Mouse (Mus musculus) limb, embryonic 13.5 days (tissue): Measurements from ENCODE around the gene Nlk. TPM values are rescaled to one million over a fixed set of nuclear protein-coding genes. Genes with fewer than 3 reads are reported as not detected.

ENCODE experiments used
- ATAC-seq: fragments of 200-750 bp; cut with Nextera tagmentation; 2 replicates; pipeline ENCODE4 v1.8.0; 2017; ENCODE audit warnings: low read depth, moderate number of reproducible peaks, moderate TSS enrichment; ENCODE audit not compliant: low FRiP score
- H3K27ac ChIP-seq: fragments of 300-500 bp; sonication (generic); 2 replicates; pipeline ENCODE4 v1.5.1; 2015; ENCODE audit warnings: inconsistent platforms, mild to moderate bottlenecking, moderate library complexity
- H3K27me3 ChIP-seq: fragments of 300-500 bp; sonication (generic); 2 replicates; pipeline ENCODE4 v1.6.1; 2015; ENCODE audit warnings: mild to moderate bottlenecking, inconsistent platforms
- H3K36me3 ChIP-seq: fragments of 300-500 bp; sonication (generic); 2 replicates; pipeline ENCODE4 v1.6.1; 2015; ENCODE audit warnings: inconsistent platforms, mild to moderate bottlenecking, moderate library complexity
- H3K4me1 ChIP-seq: fragments of 300-500 bp; sonication (generic); 2 replicates; pipeline ENCODE4 v1.6.1; 2015; ENCODE audit warnings: inconsistent platforms
- H3K4me2 ChIP-seq: fragments of 300-500 bp; sonication (generic); replicated peaks from 2 replicates; pipeline ENCODE4 v1.6.1; 2015; ENCODE audit warnings: inconsistent platforms, mild to moderate bottlenecking, moderate library complexity
- H3K4me3 ChIP-seq: fragments of 300-500 bp; sonication (generic); 2 replicates; pipeline ENCODE4 v1.5.1; 2015; ENCODE audit warnings: moderate library complexity, mild to moderate bottlenecking, inconsistent platforms
- H3K9ac ChIP-seq: fragments of 300-500 bp; sonication (generic); 2 replicates; pipeline ENCODE4 v1.6.1; 2015; ENCODE audit warnings: mild to moderate bottlenecking, inconsistent platforms
- H3K9me3 ChIP-seq: fragments of 300-500 bp; sonication (generic); 2 replicates; pipeline ENCODE4 v1.6.1; 2016; ENCODE audit warnings: inconsistent platforms
- WGBS: fragments of 180-500 bp; shearing (Covaris S2); methylation state at CpG from one replicate; pipeline ENCODE4 v1.1.7; 2015; 5-methylcytosine and 5-hydroxymethylcytosine counted together
- polyA plus RNA-seq: library from polyadenylated mRNA; unstranded; fragments of >200 nt; fragmentation: Nextera tagmentation; extraction: Ambion mirVana; gene quantifications from 2 replicates; pipeline ENCODE4 v1.2.1, GENCODE M21; 2015

Gene Nlk
- polyA plus RNA-seq, 1 experiment from 2014 or later, result 12.2 TPM

- no peak overlapping the region for H3K27ac ChIP-seq
- no peaks in the 10 kb centered on the region for H3K4me1 ChIP-seq
- H3K4me2 ChIP-seq, result no peak overlapping the region
- no peak for ATAC-seq
- H3K9ac ChIP-seq, result no peak overlapping the region
- H3K36me3 ChIP-seq, result peaks cover 21% of the 10 kb centered on the region
- H3K4me3 ChIP-seq, result no peak overlapping the region
- H3K9me3 ChIP-seq, result no peaks in the 10 kb centered on the region
- H3K27me3 ChIP-seq, result no peaks in the 10 kb centered on the region
- 91% methylated on average over 3 of the region's 3 CpGs for WGBS
Measured at GRCm38 (mm10) chr11:78620179-78620578, 77.0 kb downstream of the Nlk start.

DNA sequence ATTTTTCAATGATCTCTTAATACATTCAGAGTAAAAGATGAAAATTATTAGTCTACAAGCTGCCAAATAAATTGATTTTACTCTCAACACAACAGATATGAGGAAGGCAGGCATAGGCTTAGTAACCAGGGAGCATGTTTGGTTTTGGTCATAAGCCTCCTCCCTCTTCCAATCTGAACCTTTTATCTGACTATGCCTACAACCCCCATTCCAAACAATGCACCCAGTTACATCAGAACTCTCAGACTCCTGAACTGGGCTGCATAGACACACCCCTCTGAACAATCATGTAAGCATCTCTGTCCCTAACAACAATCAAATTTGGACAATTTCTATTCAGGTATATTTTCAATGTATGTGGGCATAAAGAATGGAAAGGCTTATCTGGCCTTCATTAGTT, 85.9 kb downstream of the Nlk start:
- Histone ChIP-seq H3K27me3 (no peaks in the 10 kb centered on the region), H3K27ac (no peak overlapping the region), H3K4me2 (no peak overlapping the region), H3K4me3 (no peak overlapping the region), H3K9me3 (no peaks in the 10 kb centered on the region), H3K36me3 (peaks cover 9% of the 10 kb centered on the region; the same call in 1 of the 2 replicates), H3K9ac (no peak overlapping the region), H3K4me1 (no peaks in the 10 kb centered on the region)
- ATAC-seq, result no peak

- H3K4me3 ChIP-seq, result no peak overlapping the region
- no peaks in the 10 kb centered on the region for H3K27me3 ChIP-seq
- H3K4me1 ChIP-seq, result no peaks in the 10 kb centered on the region
- H3K4me2 ChIP-seq, result no peak overlapping the region
- no peaks in the 10 kb centered on the region for H3K9me3 ChIP-seq
- no peak for ATAC-seq
- H3K36me3 ChIP-seq, result 0 out of 2 replicates have a peak, but pooled peaks cover 6% of the 10 kb centered on the region
- H3K27ac ChIP-seq, result no peak overlapping the region
- 91% methylated on average over 4 of the region's 4 CpGs for WGBS
- no peak overlapping the region for H3K9ac ChIP-seq
Measured at GRCm38 (mm10) chr11:78609657-78610056, 87.5 kb downstream of the Nlk start.

GRCm38 (mm10) chr11:78604826-78605225, 92.3 kb downstream of the Nlk start:
- Histone ChIP-seq H3K9me3 (no peaks in the 10 kb centered on the region), H3K4me3 (no peak overlapping the region), H3K27ac (no peak overlapping the region), H3K4me2 (no peak overlapping the region), H3K27me3 (no peaks in the 10 kb centered on the region), H3K9ac (no peak overlapping the region), H3K4me1 (peaks cover 5% of the 10 kb centered on the region; the same call in 1 of the 2 replicates), H3K36me3 (peaks cover 3% of the 10 kb centered on the region; the same call in 1 of the 2 replicates)
- 69% methylated on average over 1 of the region's 1 CpGs for WGBS
- no peak for ATAC-seq

GRCm38 (mm10) chr11:78602781-78603180, 94.4 kb downstream of the Nlk start:
- no peaks in the 10 kb centered on the region for H3K9me3 ChIP-seq
- 66% methylated on average over 3 of the region's 3 CpGs for WGBS
- H3K36me3 ChIP-seq, result peaks cover 5% of the 10 kb centered on the region
- no peaks in the 10 kb centered on the region for H3K27me3 ChIP-seq
- ATAC-seq, result no peak
- no peak overlapping the region for H3K27ac ChIP-seq
- peaks cover 5% of the 10 kb centered on the region; the same call in 1 of the 2 replicates for H3K4me1 ChIP-seq
- H3K4me2 ChIP-seq, result no peak overlapping the region
- H3K9ac ChIP-seq, result no peak overlapping the region
- H3K4me3 ChIP-seq, result no peak overlapping the region

- no peaks in the 10 kb centered on the region for H3K27me3 ChIP-seq
Measured at GRCm38 (mm10) chr11:78600926-78601590, 96.1 kb downstream of the Nlk start.

GRCm38 (mm10) chr11:78600496-78600895, 96.7 kb downstream of the Nlk start:
- no peak overlapping the region for H3K4me2 ChIP-seq
- WGBS, result 89% methylated on average over 3 of the region's 3 CpGs
- H3K27ac ChIP-seq, result no peak overlapping the region

More at GRCm38 (mm10) chr11:78600926-78601590, 96.1 kb downstream of the Nlk start:
- no peak for ATAC-seq
- no peak overlapping the region for H3K9ac ChIP-seq
- H3K4me3 ChIP-seq, result no peak overlapping the region
- peaks cover 13% of the 10 kb centered on the region for H3K4me1 ChIP-seq
- no peak overlapping the region for H3K4me2 ChIP-seq
- H3K36me3 ChIP-seq, result peaks cover 7% of the 10 kb centered on the region
- 78% methylated on average over 4 of the region's 4 CpGs for WGBS
- no peak overlapping the region for H3K27ac ChIP-seq
- H3K9me3 ChIP-seq, result no peaks in the 10 kb centered on the region

GRCm38 (mm10) chr11:78600051-78600450, 97.1 kb downstream of the Nlk start:
- Histone ChIP-seq H3K36me3 (peaks cover 10% of the 10 kb centered on the region), H3K27me3 (no peaks in the 10 kb centered on the region), H3K27ac (no peak overlapping the region), H3K4me3 (no peak overlapping the region), H3K4me2 (no peak overlapping the region), H3K4me1 (peaks cover 23% of the 10 kb centered on the region), H3K9me3 (no peaks in the 10 kb centered on the region), H3K9ac (no peak overlapping the region)
- 84% methylated on average over 4 of the region's 4 CpGs for WGBS
- no peak for ATAC-seq

More at GRCm38 (mm10) chr11:78600496-78600895, 96.7 kb downstream of the Nlk start:
- no peak for ATAC-seq
- Histone ChIP-seq H3K9me3 (no peaks in the 10 kb centered on the region), H3K4me1 (peaks cover 19% of the 10 kb centered on the region), H3K4me3 (no peak overlapping the region), H3K9ac (no peak overlapping the region), H3K27me3 (no peaks in the 10 kb centered on the region), H3K36me3 (peaks cover 10% of the 10 kb centered on the region)

DNA sequence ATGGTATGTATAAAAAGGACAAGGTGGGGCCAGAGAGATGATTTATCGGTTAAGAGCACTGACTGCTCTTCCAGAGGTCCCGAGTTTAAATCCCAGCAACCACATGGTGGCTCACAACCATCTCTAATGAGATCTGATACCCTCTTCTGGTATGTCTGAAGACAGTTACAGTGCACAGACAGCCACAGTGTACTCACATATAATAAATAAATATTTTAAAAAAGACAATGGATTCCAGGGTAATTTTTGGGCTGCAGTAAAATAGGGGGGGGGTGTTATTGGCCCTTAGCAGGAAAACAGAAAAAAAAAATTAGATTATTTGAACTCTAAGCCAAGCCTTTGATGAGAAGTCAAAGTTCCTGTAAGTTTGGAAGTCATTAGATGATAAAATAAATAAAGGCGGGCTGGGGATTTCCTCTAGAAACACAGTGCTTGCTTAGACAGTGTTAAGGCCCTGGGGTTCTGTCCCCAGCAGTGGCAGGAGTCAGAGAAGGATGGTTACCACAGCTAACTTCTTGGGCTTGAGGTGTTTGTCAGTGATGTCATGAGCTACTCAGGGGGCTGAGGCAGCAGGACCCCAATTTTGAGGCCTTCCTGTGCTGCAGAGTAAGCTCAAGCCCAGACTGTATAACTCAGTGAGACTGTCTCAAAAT, 98.3 kb downstream of the Nlk start:
- 59% methylated on average over 3 of the region's 3 CpGs for WGBS
- Histone ChIP-seq H3K27ac (no peak overlapping the region), H3K9ac (no peak overlapping the region), H3K4me1 (peaks cover 26% of the 10 kb centered on the region), H3K36me3 (peaks cover 10% of the 10 kb centered on the region), H3K27me3 (no peaks in the 10 kb centered on the region), H3K4me2 (no peak overlapping the region), H3K9me3 (no peaks in the 10 kb centered on the region), H3K4me3 (no peak overlapping the region)
- no peak for ATAC-seq

DNA sequence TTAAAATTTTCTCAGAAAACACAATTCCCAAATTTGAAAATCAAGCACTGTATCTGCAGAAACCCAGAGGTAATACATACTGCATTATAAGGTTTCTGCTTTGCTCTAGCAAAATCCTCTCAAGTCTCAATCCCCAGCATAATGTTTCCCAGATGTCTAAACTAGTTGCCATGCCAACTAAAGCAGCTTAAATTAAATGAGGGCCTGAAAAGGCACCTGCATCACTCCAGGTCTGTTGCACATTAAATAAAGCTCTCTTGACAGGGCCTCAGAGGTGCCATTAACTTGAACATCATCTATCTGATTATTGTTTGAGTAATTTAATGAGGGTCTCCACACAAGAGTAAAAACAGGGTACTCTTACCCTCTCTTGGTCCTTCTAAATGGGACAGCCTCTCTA, 100.4 kb downstream of the Nlk start:
- Histone ChIP-seq H3K27ac (no peak overlapping the region), H3K4me1 (peaks cover 21% of the 10 kb centered on the region), H3K27me3 (no peaks in the 10 kb centered on the region), H3K36me3 (peaks cover 7% of the 10 kb centered on the region), H3K4me2 (no peak overlapping the region), H3K9ac (no peak overlapping the region), H3K9me3 (no peaks in the 10 kb centered on the region), H3K4me3 (no peak overlapping the region)
- peak; percentile 78 for ATAC-seq

DNA sequence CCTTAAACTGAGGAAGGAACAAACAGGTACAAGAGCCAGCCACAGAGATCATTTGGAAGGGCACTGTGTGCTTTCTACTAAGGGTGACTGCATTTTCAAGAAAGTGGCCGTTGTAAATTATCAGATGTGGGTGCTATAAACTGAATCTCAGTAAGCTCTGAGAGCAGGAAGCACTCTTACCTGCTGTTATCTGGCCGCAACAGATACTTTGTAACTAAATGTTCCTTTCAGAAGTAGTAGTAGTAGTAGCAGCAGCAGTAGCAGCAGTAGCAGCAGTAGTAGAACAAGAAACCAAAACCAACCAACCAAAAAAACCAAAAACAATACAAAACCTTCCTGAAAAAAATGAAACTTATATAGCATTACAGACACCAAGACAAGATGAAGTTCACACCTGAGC, 101.4 kb downstream of the Nlk start:
- Histone ChIP-seq H3K27me3 (no peaks in the 10 kb centered on the region), H3K27ac (no peak overlapping the region), H3K4me2 (no peak overlapping the region), H3K4me1 (peaks cover 21% of the 10 kb centered on the region), H3K36me3 (peaks cover 7% of the 10 kb centered on the region), H3K9me3 (no peaks in the 10 kb centered on the region), H3K4me3 (no peak overlapping the region), H3K9ac (no peak overlapping the region)
- WGBS, result 56% methylated on average over 2 of the region's 2 CpGs
- ATAC-seq, result no peak

DNA sequence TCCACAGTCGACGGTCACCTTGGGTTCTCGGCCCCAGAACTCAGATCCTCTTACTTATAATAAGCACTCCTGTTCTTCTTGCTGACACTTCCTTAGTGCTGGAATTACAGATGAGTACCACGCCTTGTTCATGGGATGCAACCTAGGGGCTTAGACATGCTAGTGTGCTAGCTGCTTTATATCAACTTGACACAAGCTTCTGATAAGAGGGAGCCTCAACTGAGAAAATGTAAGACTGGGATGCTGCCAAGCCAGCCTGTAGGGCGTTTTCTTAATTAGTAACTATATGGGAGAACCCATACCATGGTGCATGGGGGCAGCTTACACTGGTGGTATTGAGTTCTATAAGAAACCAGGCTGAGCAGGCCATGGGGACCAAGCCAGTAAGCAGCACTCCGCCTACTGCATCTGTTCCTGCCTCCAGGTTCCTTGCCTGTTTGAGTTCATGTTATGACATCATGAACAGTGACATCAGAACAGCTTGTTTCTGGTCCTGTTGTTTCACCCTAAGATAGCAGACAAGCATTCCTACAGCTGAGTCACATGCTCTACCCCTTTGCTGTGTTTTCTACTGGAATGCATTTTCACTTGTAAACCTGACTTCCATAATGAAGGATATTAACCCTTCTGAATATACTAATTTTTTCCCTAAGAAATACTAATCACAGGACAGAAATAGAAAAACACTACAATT, 102.8 kb downstream of the Nlk start:
- 87% methylated on average over 6 of the region's 6 CpGs for WGBS
- ATAC-seq, result no peak
- Histone ChIP-seq H3K36me3 (peaks cover 11% of the 10 kb centered on the region), H3K9me3 (no peaks in the 10 kb centered on the region), H3K4me2 (no peak overlapping the region), H3K4me1 (peaks cover 21% of the 10 kb centered on the region), H3K9ac (no peak overlapping the region), H3K27me3 (no peaks in the 10 kb centered on the region), H3K27ac (no peak overlapping the region), H3K4me3 (no peak overlapping the region)
